Mouse (Mus musculus) spleen, adult 2 months (tissue): Measurements from ENCODE around the gene Wdr34.

Experiments used
- CTCF ChIP-seq: fragments of 200-500 bp; IDR thresholded peaks from 2 replicates; pipeline ENCODE4 v1.5.1; 2011; ENCODE audit warnings: mild to moderate bottlenecking, inconsistent platforms; ENCODE audit not compliant: insufficient read depth, insufficient read length, insufficient replicate concordance; ENCODE audit errors: extremely low read depth
- POLR2A ChIP-seq: fragments of 200-500 bp; IDR thresholded peaks from 2 replicates; pipeline ENCODE4 v1.6.1; 2011; ENCODE audit warnings: low read depth, low read length, inconsistent platforms

DNA sequence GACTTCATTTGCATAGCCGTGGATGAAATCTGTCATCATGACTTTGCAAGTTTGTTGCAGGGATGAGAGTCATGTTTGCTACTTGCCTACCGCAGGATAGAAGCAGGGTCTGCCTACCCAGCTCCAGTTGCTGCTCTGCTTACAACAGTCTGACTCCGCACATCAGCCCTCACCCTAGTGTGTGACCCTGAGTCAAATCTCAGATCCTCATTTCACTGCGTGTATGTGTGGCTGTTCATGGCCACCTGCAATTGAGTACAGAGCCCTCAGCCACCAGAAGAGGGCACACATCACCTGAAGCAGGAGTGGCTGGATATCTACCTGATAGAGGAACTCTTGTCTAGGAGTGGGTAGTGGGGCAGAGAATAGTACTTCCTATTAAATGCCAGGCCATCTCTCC, 38.6 kb upstream of the Wdr34 start:
- TF ChIP-seq CTCF = no peak
- no peak for TF ChIP-seq POLR2A
